Mouse (Mus musculus) testis, postnatal 14 days (tissue): ENCODE data around the gene Ncf1.

Source experiments
- DNase-seq: peaks from one replicate; pipeline ENCODE4 v3.0.0; 2021; ENCODE audit warnings: low spot score

Gene Ncf1

GRCm38 (mm10) chr5:134206721-134207120 is 22.7 kb downstream of the Ncf1 start:
- DNase-seq, result no peak

GRCm38 (mm10) chr5:134193664-134194063 is 35.8 kb downstream of the Ncf1 start:
- no peak for DNase-seq

DNA sequence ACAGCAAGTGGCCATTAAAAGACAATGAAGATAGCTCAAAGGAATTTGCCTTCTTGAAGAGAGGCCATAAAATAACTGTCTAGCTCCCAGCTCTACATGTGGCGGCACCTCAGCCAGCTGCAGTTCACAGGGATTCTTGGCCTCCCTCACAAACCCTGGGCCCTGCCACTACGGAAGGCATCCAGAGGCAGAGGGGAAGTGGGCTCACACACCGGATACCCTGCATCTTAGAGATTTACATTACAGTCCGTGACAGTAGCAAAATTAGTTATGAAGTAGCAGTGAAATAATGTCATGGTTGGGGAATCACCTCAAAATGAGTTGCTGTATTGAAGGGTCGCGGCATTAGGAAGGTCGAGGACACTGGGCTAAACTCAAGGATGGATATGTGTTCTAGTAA is 40.9 kb downstream of the Ncf1 start:
- no peak for DNase-seq

- peak; percentile 49 for DNase-seq
Observed at GRCm38 (mm10) chr5:134186961-134187731, 42.3 kb downstream of the Ncf1 start.

DNA sequence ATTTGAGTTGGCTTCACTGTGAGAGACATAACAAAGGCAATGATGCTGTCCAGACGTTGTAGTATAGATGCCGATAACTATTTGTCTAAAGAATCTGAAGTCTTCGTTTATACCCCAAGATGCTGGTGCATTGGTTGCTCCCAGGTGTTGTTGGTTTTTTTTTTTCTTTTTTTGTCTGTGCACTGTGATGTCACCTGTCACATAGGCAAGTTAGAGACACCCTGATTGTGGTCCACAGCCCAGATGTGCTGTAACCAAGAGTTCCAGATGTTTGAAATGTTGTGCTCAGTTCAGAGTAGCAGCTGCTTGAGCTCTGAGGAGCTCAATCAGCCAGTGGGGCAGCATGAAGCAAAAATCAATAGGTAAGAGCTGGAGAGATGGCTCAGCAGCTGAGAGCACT is 43.4 kb downstream of the Ncf1 start:
- DNase-seq, result no peak

- peak; percentile 99 for DNase-seq
Observed at GRCm38 (mm10) chr5:134183880-134184808, 45.3 kb downstream of the Ncf1 start, which contains the start of gene Gtf2ird2. TSS of gene Gtf2ird2 (plus strand) at chr5:134184019.

GRCm38 (mm10) chr5:134183162-134183561 is 46.3 kb downstream of the Ncf1 start:
- no peak for DNase-seq

- peak; percentile 62 for DNase-seq
Observed at GRCm38 (mm10) chr5:134182735-134183134, 46.7 kb downstream of the Ncf1 start.

- DNase-seq, result peak; percentile 30
Observed at GRCm38 (mm10) chr5:134182172-134182571, 47.3 kb downstream of the Ncf1 start.

DNA sequence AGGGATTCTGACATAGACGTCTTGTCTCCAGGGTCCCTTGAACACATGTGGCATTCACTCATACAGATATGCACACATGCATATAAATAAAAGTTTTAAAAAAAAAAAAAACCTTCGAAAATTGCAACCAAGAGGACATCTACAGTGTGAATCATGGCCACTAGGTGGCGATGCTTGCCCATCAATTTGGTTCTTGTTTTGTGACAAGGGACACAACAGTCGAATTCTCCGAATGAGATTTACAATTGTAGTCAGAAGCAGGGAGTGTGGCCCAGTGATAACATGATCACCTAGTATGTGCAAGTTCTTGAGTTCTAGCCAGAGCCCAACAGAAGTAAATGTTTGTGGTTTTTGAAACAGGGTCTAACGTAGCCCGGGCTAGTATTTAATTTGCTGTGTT is 49.6 kb downstream of the Ncf1 start:
- DNase-seq, result peak; percentile 49

DNA sequence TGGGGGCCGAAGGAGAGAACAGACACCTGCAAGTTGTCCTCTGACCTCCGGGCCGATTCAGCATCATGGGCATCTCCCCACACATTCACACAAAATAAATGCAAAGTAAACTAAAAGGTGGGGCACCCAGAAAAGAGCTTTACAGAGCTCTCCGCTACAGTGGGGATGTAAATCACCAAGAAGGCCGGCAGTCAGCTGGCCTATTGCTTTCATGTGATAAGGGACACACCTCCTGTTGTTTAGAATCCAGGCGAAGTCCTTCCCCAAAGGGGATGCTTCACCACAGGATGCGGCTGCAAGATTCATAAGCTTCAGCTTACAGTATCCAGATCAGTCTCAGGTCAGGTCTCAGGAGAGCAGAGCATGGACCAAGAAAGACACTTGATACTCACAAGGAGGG is 50.9 kb downstream of the Ncf1 start:
- DNase-seq, result no peak

DNA sequence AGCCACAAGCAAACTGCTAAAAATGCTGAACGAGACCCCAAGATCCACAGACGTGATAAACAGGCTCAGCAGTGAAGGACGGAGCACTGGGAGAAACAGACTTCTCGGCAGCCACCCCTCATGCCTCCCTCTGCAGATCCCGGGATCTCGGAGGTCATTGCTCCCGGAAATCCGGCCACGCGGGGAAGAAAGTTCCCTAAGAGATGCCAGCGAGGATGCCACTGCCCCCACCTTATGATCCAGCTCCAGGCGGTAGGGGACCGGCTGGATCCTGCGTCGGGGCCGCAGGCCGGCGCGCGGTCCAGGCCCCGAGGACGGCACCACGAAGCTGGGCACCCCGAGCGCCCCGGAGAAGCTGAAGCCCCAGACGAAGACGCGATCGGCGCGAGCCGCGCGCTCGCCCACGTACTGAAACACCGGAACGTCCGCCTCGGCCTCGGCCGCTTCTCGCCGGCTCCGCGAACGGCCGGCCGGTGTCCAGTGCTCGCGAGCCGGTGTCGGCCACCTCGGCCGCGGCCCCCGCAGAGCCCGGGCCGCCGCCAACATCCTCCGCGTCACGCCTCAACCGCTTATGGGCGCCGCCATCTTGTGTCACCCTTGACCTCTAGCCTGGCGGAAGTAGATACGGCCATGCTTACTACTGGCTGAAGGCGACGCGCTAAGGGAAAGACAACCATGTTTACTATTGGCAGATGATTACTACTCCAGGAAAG is 53.1 kb downstream of the Ncf1 start, which contains the start of gene Rcc1l:
TSS of gene Rcc1l (minus strand) at position 606 of the 713 bp plus-strand sequence.
- peak; percentile 89 for DNase-seq

- peak; percentile 28 for DNase-seq
Observed at GRCm38 (mm10) chr5:134175696-134176095, 53.7 kb downstream of the Ncf1 start.

- DNase-seq, result no peak
Observed at GRCm38 (mm10) chr5:134173206-134173605, 56.2 kb downstream of the Ncf1 start.

GRCm38 (mm10) chr5:134170167-134170566 is 59.3 kb downstream of the Ncf1 start:
- no peak for DNase-seq
